Mouse (Mus musculus) left cerebral cortex, adult 18-20 months (tissue): ENCODE results near the gene Glipr1l2. TPM values are rescaled to one million over a fixed set of nuclear protein-coding genes. Genes with fewer than 3 reads are reported as not detected.
"Not testable (repeated sequence)": the region's sequence is repeated elsewhere in the genome, so short reads cannot be mapped to it uniquely, and the experiment has no call there.

Experiments
- DNase-seq, 2 experiments: peaks; one replicate each; pipeline ENCODE4 v3.0.0; 2021 to 2022; ENCODE audit warnings: low spot score in 2 of 2, mixed read lengths in 1 of 2
- long read RNA-seq, 2 experiments: library from polyadenylated mRNA; stranded (forward); transcript quantifications; one replicate each; pipeline ENCODE4 v2.0.0; 2021
- total RNA-seq, 2 experiments: library from RNA; stranded (reverse); gene quantifications; 2 replicates each; pipeline ENCODE4 v1.2.3; 2021

The Glipr1l2 gene
- total RNA-seq, result not detected
- long read RNA-seq, experiment 1, result 0 reads
- long read RNA-seq, experiment 2, result 0 reads

- DNase-seq, result no peak
Observed at GRCm38 (mm10) chr10:112083157-112083556, at the start of gene Glipr1l2. Glipr1l2 (plus strand) TSS chr10:112083354.

GRCm38 (mm10) chr10:112043523-112043922 lies 39.6 kb upstream of the Glipr1l2 start:
- not testable (repeated sequence) for DNase-seq

DNA sequence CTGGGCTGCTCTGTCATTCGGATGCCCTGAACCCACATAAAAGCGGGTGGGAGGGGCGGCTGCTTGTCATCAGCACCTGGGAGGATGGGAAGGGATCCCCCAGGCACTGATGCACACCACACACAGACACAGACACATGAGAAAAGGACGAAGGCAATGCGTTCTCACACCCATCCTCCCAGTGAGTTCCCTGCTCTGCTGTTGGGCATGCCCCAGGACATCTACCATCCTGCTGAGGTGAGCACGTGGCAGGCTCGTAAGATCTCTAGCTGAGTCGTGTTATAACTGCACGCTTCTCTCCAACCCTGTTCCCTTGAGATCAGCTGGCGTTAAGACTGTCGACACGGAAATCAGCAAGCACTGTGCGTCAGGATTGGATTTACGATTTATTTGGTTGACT lies 38.9 kb upstream of the Glipr1l2 start:
- DNase-seq, result not testable (repeated sequence)

- DNase-seq, result no peak
Observed at GRCm38 (mm10) chr10:112051220-112051619, 31.9 kb upstream of the Glipr1l2 start.

DNA sequence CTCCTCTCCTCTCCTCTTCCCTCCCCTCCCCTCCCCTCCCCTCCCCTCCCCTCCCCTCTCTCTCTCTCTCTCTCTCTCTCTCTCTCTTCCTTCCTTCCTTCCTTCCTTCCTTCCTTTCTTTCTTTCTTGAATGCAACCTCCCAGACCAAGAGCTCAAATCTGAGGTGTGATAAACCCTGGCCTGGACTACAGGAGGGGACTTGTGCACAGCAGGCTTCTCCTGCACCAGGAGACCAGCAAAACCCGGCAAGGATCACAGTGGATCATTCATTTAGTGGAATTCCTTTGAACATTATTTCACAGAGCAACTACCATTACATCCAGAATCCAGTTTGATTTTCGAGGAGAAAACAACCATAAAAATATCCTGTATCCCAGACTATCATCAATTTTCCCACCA lies 31.2 kb upstream of the Glipr1l2 start:
- not testable (repeated sequence) for DNase-seq

GRCm38 (mm10) chr10:112059702-112060582 lies 23.2 kb upstream of the Glipr1l2 start, which contains the start of gene Glipr1l1:
Glipr1l1 (plus strand) TSS chr10:112060189.
- peak; percentile 80 to 88 for DNase-seq

DNA sequence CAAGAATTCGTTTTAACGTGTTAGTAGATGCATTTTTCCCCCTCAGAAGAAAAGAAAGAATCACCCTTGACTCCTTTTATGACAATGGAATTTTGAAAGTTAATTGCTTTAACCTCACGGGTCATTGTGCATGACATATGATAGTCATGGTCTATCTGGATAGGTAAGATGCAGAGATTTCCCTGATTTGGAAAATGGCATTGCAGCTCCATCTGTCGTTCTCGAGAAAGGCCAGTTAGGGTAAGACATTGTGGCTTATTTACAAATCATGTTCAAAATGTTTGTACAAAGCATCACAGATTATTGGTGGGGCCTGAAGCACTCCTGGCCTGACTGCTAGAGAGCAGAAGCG lies 22.6 kb upstream of the Glipr1l2 start:
- not testable (repeated sequence) for DNase-seq

DNA sequence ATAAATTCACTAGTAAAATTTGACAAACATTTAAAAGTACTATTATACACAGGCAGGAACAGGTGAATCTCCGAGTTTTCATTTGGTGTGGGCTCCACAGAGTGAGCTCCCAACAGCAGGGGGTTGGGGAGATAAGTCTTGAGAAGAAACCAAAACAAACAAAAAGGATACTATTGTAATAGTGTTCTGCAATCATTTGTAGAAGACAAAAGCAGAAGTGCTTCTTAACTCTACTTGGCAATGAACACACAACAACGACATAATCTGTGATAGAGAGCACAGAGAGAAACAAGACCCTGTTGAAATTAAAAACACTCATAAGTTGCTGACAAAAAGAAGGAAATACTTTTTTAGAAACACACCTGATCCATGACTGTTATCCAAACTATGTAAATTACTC lies 3.1 kb upstream of the Glipr1l2 start:
- DNase-seq, result no peak

DNA sequence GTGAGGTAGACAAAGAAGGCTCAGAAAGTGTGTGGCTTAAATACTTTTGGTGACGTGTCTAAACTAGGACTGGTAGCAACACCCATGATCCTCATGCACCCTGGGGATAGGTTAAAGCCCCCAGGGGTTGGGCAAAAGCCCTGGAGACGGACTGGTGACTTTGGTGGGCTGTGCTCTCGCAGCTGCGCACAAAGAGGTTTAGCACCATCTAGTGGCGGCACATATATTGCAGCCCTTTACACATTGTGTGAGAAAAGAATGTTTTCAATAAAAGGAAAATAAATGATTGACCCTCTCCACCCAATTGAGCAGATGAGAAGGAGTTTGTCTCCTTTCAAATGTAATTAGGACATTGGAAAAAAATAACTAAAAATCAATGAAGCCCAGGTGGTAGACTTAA lies 22.6 kb downstream of the Glipr1l2 start:
- peak; percentile 47 to 69 for DNase-seq

- no peak for DNase-seq
Observed at GRCm38 (mm10) chr10:112110401-112110800, 27.2 kb downstream of the Glipr1l2 start.

GRCm38 (mm10) chr10:112125090-112125489 lies 41.9 kb downstream of the Glipr1l2 start:
- not testable (repeated sequence) for DNase-seq

DNA sequence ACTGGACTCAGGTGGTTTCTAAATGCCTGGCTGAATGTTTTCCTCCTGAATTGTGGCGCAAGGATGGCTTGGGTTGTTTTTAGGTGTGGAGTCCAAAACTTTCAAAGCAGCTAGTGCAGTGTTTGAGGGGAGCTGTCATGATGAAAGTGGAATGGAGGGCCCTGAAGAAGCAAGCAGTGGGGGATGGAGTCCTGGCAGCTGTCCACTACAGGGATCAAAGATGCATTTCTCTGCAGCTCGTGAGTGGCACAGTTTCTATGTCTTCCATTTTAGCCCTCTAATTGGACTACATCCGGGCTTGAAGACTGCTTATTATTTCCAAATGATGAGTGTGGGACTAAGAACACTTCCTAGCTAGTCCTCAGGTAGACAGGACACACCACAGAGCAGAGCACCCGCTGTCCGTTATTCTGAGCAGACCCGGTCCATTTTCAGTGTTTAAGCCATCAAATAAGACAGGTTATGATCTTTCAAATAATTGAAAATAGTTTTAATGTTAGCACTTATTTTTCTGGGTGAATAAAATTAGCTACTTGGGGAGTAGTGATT lies 44.6 kb downstream of the Glipr1l2 start:
- not testable (repeated sequence) for DNase-seq

DNA sequence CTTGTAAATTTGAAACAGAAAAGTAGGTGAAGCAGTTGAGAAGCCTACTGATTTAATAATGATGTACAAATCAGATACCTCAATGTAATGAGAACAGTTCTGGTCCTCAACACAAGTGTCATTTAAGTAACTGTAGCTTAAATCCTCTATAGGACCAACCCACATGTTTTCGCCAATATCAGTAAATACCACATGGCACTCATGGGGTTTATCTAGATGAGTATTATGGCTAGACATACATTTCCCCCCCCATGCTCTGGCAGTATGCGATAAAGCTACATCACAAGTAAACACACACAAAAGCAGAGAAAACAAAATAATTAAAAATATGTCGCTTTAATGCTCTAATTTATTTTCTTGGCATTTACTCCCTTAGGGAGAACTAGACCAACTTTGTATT lies 49.0 kb downstream of the Glipr1l2 start:
- DNase-seq, result no peak

- peak; percentile 18 to 22 for DNase-seq
Observed at GRCm38 (mm10) chr10:112138050-112138870, 55.1 kb downstream of the Glipr1l2 start.

DNA sequence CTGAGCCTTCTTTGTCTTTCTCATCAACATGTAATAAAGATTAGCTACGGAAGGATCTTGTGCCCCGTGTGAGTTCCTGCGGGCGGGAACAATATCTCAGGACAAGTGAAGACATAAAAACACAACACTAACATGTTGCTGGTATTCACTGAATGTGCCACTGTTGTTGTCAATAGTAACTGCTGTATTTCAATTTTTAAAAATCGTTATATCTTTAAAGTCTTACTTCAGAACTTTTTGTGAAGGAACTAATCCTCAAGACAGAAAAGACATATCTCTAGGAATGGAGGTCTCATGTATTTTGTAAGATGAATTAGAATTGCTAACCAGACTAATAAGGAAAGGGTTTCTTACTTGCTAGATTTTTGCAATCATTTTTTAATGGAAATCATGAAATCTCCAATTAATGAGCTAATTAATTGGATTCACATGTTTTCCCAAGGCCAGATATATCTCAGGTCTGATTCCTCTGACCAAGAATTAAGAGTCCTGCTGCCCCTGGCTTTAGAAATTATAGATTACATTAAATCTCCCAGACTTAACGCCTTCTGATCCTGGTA lies 55.8 kb downstream of the Glipr1l2 start:
- no peak for DNase-seq

- no peak for DNase-seq
Observed at GRCm38 (mm10) chr10:112139834-112140233, 56.7 kb downstream of the Glipr1l2 start.

Other genes with a start within 250 kb of the Glipr1l2 start
- gene Krr1, start 110.7 kb upstream of the Glipr1l2 start, total RNA-seq, result 10 to 100 TPM; 39.6 to 41.1 TPM
- gene Glipr1, start 80.7 kb upstream of the Glipr1l2 start, total RNA-seq, result 1 to 10 TPM; 1.2 to 1.3 TPM
- gene Glipr1l1, start 23.2 kb upstream of the Glipr1l2 start, total RNA-seq, result not detected
- not detected for gene Glipr1l3, start 77.0 kb downstream of the Glipr1l2 start, total RNA-seq
- under 1 TPM in 1 of 2 experiments, not detected in 1; 0.16 TPM for gene Caps2, start 80.3 kb downstream of the Glipr1l2 start, total RNA-seq
- 10 to 100 TPM; 89.9 to 95.7 TPM for gene Kcnc2, start 187.8 kb downstream of the Glipr1l2 start, total RNA-seq